Mouse (Mus musculus) MEL (cell line): ENCODE data around the gene Cnn2. TPM values are rescaled to one million over a fixed set of nuclear protein-coding genes. Genes with fewer than 3 reads are reported as not detected.
"Not testable (repeated sequence)": the region's sequence is repeated elsewhere in the genome, so short reads cannot be mapped to it uniquely, and the experiment has no call there.

ENCODE experiments used
- DNase-seq: peaks from one replicate; pipeline ENCODE4 v3.0.0; 2011; ENCODE audit warnings: low read depth, low spot score
- H3K27ac ChIP-seq: 2 replicates; pipeline ENCODE4 v1.5.1; 2012; ENCODE audit warnings: low read depth, mild to moderate bottlenecking, control low read depth, low read length, moderate library complexity; ENCODE audit not compliant: control insufficient read depth
- H3K27me3 ChIP-seq, 2 experiments: fragments of 150-350 bp in 1 of 2; sonication (generic) in 1 of 2; 2 replicates each; pipeline ENCODE4 v1.6.1; 2012; ENCODE audit warnings: low read length in 2 of 2, mild to moderate bottlenecking in 2 of 2, improper control_type of control experiment in 1 of 2, moderate library complexity in 1 of 2; ENCODE audit not compliant: insufficient read depth in 2 of 2, control insufficient read depth in 1 of 2
- H3K36me3 ChIP-seq, 2 experiments: 2 replicates each; pipeline ENCODE4 v1.6.1; 2012 to 2014; ENCODE audit warnings: low read length in 2 of 2, improper control_type of control experiment in 1 of 2, inconsistent platforms in 1 of 2, mild to moderate bottlenecking in 1 of 2; ENCODE audit not compliant: insufficient read depth in 2 of 2, control insufficient read depth in 1 of 2
- H3K4me1 ChIP-seq, 2 experiments: fragments of 150-350 bp in 1 of 2; sonication (generic) in 1 of 2; 2 replicates each; pipeline ENCODE4 v1.6.1; 2012; ENCODE audit warnings: low read length in 2 of 2, improper control_type of control experiment in 1 of 2, mild to moderate bottlenecking in 1 of 2; ENCODE audit not compliant: insufficient read depth in 2 of 2, control insufficient read depth in 1 of 2
- H3K4me3 ChIP-seq, 2 experiments: fragments of 150-350 bp in 1 of 2; sonication (generic) in 1 of 2; 2 replicates each; pipeline ENCODE4 v1.5.1; 2012; ENCODE audit warnings: low read depth in 2 of 2, low read length in 2 of 2, mild to moderate bottlenecking in 2 of 2, moderate library complexity in 2 of 2, control low read depth in 1 of 2, improper control_type of control experiment in 1 of 2; ENCODE audit not compliant: control insufficient read depth in 1 of 2, insufficient read depth in 1 of 2
- H3K79me2 ChIP-seq: 2 replicates; pipeline ENCODE4 v1.6.1; 2012; ENCODE audit warnings: mild to moderate bottlenecking, low read length, moderate library complexity; ENCODE audit not compliant: control insufficient read depth, poor library complexity, insufficient read depth
- H3K9ac ChIP-seq: 2 replicates; pipeline ENCODE4 v1.6.1; 2012; ENCODE audit warnings: low read depth, mild to moderate bottlenecking, control low read depth, low read length, moderate library complexity; ENCODE audit not compliant: control insufficient read depth, poor library complexity, severe bottlenecking
- H3K9me3 ChIP-seq: fragments of 150-350 bp; sonication (generic); replicated peaks from 2 replicates; pipeline ENCODE4 v1.6.1; 2012; ENCODE audit warnings: mild to moderate bottlenecking, low read length, improper control_type of control experiment, moderate library complexity; ENCODE audit not compliant: insufficient read depth
- CHD1 ChIP-seq: IDR thresholded peaks from 2 replicates; pipeline ENCODE4 v1.6.1; 2012; ENCODE audit warnings: low read depth, mild to moderate bottlenecking, inconsistent platforms, low read length, improper control_type of control experiment
- CHD2 ChIP-seq: IDR thresholded peaks from 2 replicates; pipeline ENCODE4 v1.6.1; 2011; ENCODE audit warnings: low read length, improper control_type of control experiment
- E2F4 ChIP-seq: IDR thresholded peaks from 2 replicates; pipeline ENCODE4 v1.6.1; 2011; ENCODE audit warnings: low read depth, low read length, improper control_type of control experiment, borderline replicate concordance
- EP300 ChIP-seq, 2 experiments: IDR thresholded peaks; 2 replicates each; pipeline ENCODE4 v1.6.1; 2011; ENCODE audit warnings: improper control_type of control experiment in 2 of 2, low read length in 2 of 2, low read depth in 1 of 2, mild to moderate bottlenecking in 1 of 2
- GATA1 ChIP-seq: IDR thresholded peaks from 2 replicates; pipeline ENCODE4 v1.6.1; 2011; ENCODE audit warnings: low read depth, low read length, improper control_type of control experiment
- HCFC1 ChIP-seq: IDR thresholded peaks from 2 replicates; pipeline ENCODE4 v1.6.1; 2012; ENCODE audit warnings: low read depth, mild to moderate bottlenecking, inconsistent platforms, low read length, improper control_type of control experiment, moderate library complexity
- JUND ChIP-seq: IDR thresholded peaks from 2 replicates; pipeline ENCODE4 v1.6.1; 2011; ENCODE audit warnings: low read depth, mild to moderate bottlenecking, improper control_type of control experiment, low read length
- MAFK ChIP-seq: IDR thresholded peaks from 2 replicates; pipeline ENCODE4 v1.6.1; 2011; ENCODE audit warnings: low read depth, mild to moderate bottlenecking, low read length, improper control_type of control experiment, borderline replicate concordance
- MEF2A ChIP-seq: IDR thresholded peaks from 2 replicates; pipeline ENCODE4 v1.6.1; 2014; ENCODE audit warnings: low read depth, mild to moderate bottlenecking, inconsistent platforms, low read length, improper control_type of control experiment; ENCODE audit not compliant: poor library complexity, insufficient replicate concordance, severe bottlenecking; ENCODE audit errors: extremely low read depth
- MXI1 ChIP-seq: IDR thresholded peaks from 2 replicates; pipeline ENCODE4 v1.6.1; 2011; ENCODE audit warnings: mild to moderate bottlenecking, low read depth, low read length, improper control_type of control experiment
- TBP ChIP-seq: IDR thresholded peaks from 2 replicates; pipeline ENCODE4 v1.8.0; 2011; ENCODE audit warnings: low read depth, low read length, improper control_type of control experiment
- USF2 ChIP-seq, 2 experiments: IDR thresholded peaks; 2 replicates each; pipeline ENCODE4 v1.6.1; 2011 to 2012; ENCODE audit warnings: improper control_type of control experiment in 2 of 2, low read length in 2 of 2, borderline replicate concordance in 1 of 2, inconsistent platforms in 1 of 2, low read depth in 1 of 2, mild to moderate bottlenecking in 1 of 2; ENCODE audit not compliant: insufficient read depth in 1 of 2
- ZMIZ1 ChIP-seq: IDR thresholded peaks from 2 replicates; pipeline ENCODE4 v1.6.1; 2012; ENCODE audit warnings: low read depth, mild to moderate bottlenecking, inconsistent platforms, low read length, improper control_type of control experiment, moderate library complexity
- polyA plus RNA-seq, 2 experiments: library from polyadenylated mRNA; stranded (reverse) in 1 of 2; unstranded in 1 of 2; fragments of >175 nt in 1 of 2; fragments of >200 nt in 1 of 2; gene quantifications; 2 replicates each; pipeline versions ENCODE4 v1.2.1 to v1.2.4; 2012; ENCODE audit warnings: low replicate concordance in 2 of 2, low read depth in 1 of 2; ENCODE audit not compliant: insufficient read length in 2 of 2, insufficient read depth in 1 of 2, missing spikeins in 1 of 2
- total RNA-seq: library from RNA; depleted of rRNA; stranded (reverse); fragments of 300-350 nt; gene quantifications from 2 replicates; pipeline ENCODE4 v1.2.3, GENCODE M21; 2012

Gene Cnn2
- total and polyA plus RNA-seq, 3 experiments = 8.7 to 25.3 TPM; not detected in 1

GRCm38 (mm10) chr10:80039559-80039979 is 51.2 kb downstream of the Cnn2 start, which contains the start of gene Polr2e (continued):
- TF ChIP-seq MEF2A = no peak
- peak; percentile 58; the same call in 1 of the 2 replicates for TF ChIP-seq GATA1

GRCm38 (mm10) chr10:80041409-80042060 is 53.2 kb downstream of the Cnn2 start:
- not testable (repeated sequence) for H3K27me3 ChIP-seq, H3K9ac ChIP-seq, DNase-seq, H3K27ac ChIP-seq, H3K4me1 ChIP-seq, H3K4me3 ChIP-seq, H3K9me3 ChIP-seq, H3K36me3 ChIP-seq
- peaks cover 19% of the 10 kb centered on the region for H3K79me2 ChIP-seq
- TF ChIP-seq TBP = peak; percentile 88

GRCm38 (mm10) chr10:80044087-80044486 is 55.7 kb downstream of the Cnn2 start:
- Histone ChIP-seq H3K9me3 (no peaks in the 10 kb centered on the region), H3K36me3 (peaks cover 0 to 17% of the 10 kb centered on the region in 2 experiments; a peak in 2 of 4 replicates), H3K4me3 (no peak overlapping the region), H3K4me1 (peaks cover 8 to 18% of the 10 kb centered on the region in 2 experiments), H3K79me2 (peaks cover 4% of the 10 kb centered on the region), H3K27me3 (no peaks in the 10 kb centered on the region), H3K9ac (no peak overlapping the region), H3K27ac (no peak overlapping the region)
- DNase-seq = no peak
- no peak for TF ChIP-seq HCFC1
- TF ChIP-seq USF2 (IDR thresholded peaks at IDR 0.05; ENCODE audit: borderline replicate concordance in 1 of 2, insufficient read depth in 1 of 2, low read depth in 1 of 2, low read length in 2 of 2) = no peak
- no peak for TF ChIP-seq EP300 (IDR thresholded peaks at IDR 0.05; ENCODE audit: low read depth in 1 of 2, low read length in 2 of 2)
- TF ChIP-seq E2F4 = no peak
- no peak for TF ChIP-seq MXI1
- no peak for TF ChIP-seq JUND
- no peak for TF ChIP-seq ZMIZ1
- TF ChIP-seq MAFK = no peak
- TF ChIP-seq MEF2A = no peak
- no peak for TF ChIP-seq CHD1
- TF ChIP-seq CHD2 = no peak
